Mouse (Mus musculus) midbrain, postnatal 0 days (tissue): ENCODE measurements around the gene Tmem26. TPM values are rescaled to one million over a fixed set of nuclear protein-coding genes. Genes with fewer than 3 reads are reported as not detected.
A peak's percentile ranks its signal among the peaks of the same experiment; 100 is the strongest.

Source experiments
- ATAC-seq: fragments of 200-750 bp; cut with Nextera tagmentation; 2 replicates; pipeline ENCODE4 v1.8.0; 2017; ENCODE audit warnings: moderate number of reproducible peaks, mild to moderate bottlenecking, moderate TSS enrichment, moderate library complexity; ENCODE audit not compliant: low FRiP score
- DNase-seq: peaks from one replicate; pipeline ENCODE4 v3.0.0-alpha.2; 2015; ENCODE audit warnings: low spot score
- H3K27ac ChIP-seq: fragments of 300-500 bp; sonication (generic); 2 replicates; pipeline ENCODE4 v1.5.1; 2014; ENCODE audit warnings: low read depth, mild to moderate bottlenecking, low read length, mixed read lengths
- H3K27me3 ChIP-seq: fragments of 300-500 bp; sonication (generic); 2 replicates; pipeline ENCODE4 v1.6.1; 2014; ENCODE audit warnings: low read length, control low read depth, mixed read lengths; ENCODE audit not compliant: insufficient read depth
- H3K36me3 ChIP-seq: fragments of 300-500 bp; sonication (generic); 2 replicates; pipeline ENCODE4 v1.6.1; 2014; ENCODE audit warnings: low read length, control low read depth, mixed read lengths; ENCODE audit not compliant: insufficient read depth
- H3K4me1 ChIP-seq: fragments of 300-500 bp; sonication (generic); 2 replicates; pipeline ENCODE4 v1.6.1; 2014; ENCODE audit warnings: mild to moderate bottlenecking, control low read depth, antibody characterized with exemption, low read length, mixed read lengths; ENCODE audit not compliant: insufficient read depth
- H3K4me2 ChIP-seq: fragments of 300-500 bp; sonication (generic); 2 replicates; pipeline ENCODE4 v1.6.1; 2014; ENCODE audit warnings: low read depth, mild to moderate bottlenecking, low read length, mixed read lengths; ENCODE audit not compliant: poor library complexity, severe bottlenecking
- H3K4me3 ChIP-seq: fragments of 300-500 bp; sonication (generic); 2 replicates; pipeline ENCODE4 v1.5.1; 2014; ENCODE audit warnings: low read depth, mild to moderate bottlenecking, low read length, moderate library complexity
- H3K9ac ChIP-seq: fragments of 300-500 bp; sonication (generic); replicated peaks from 2 replicates; pipeline ENCODE4 v1.6.1; 2014; ENCODE audit warnings: mild to moderate bottlenecking, low read length, moderate library complexity, mixed read lengths; ENCODE audit not compliant: poor library complexity, severe bottlenecking
- H3K9me3 ChIP-seq: fragments of 300-500 bp; sonication (generic); 2 replicates; pipeline ENCODE4 v1.6.1; 2016; ENCODE audit warnings: low read length, control low read depth
- CTCF ChIP-seq: IDR thresholded peaks from 2 replicates; pipeline ENCODE4 v1.5.1; 2016; ENCODE audit warnings: antibody characterized with exemption, mild to moderate bottlenecking
- WGBS: fragments of 180-500 bp; shearing (Covaris S2); extraction: QIAGEN DNeasy Blood & Tissue Kit; methylation state at CpG from one replicate; pipeline ENCODE4 v1.1.7; 2014; 5-methylcytosine and 5-hydroxymethylcytosine counted together
- polyA plus RNA-seq: library from polyadenylated mRNA; unstranded; fragments of >200 nt; fragmentation: Nextera tagmentation; extraction: Ambion mirVana; gene quantifications from 2 replicates; pipeline ENCODE4 v1.2.1, GENCODE M21; 2015
- total RNA-seq: library from RNA; depleted of rRNA; stranded (reverse); fragments of >200 nt; gene quantifications from 2 replicates; pipeline ENCODE4 v1.2.3, GENCODE M21; 2014

Tmem26 gene
- total and polyA plus RNA-seq, 2 experiments from 2014 or later, result 6.2 to 10.7 TPM

DNA sequence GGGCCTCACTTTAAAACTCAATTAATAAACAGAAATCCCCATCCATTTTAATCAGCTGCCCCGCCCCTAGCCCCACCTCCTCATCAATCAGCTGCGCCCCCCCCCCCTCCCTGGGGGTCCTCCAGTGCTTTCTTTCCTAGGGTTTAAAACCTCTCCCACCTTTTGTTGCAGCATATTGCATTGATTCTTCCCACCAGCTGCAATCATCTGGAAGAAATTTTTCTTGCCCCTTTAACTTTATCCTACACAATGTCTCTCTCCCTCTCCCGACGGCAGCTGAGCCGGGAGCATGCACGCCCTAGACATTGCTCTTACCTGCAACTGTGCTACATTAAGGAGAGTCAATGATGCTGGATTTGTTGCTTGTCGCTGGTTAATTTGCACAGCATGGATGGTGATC is 36.3 kb downstream of the Tmem26 start:
- Histone ChIP-seq H3K27me3 (no peaks in the 10 kb centered on the region), H3K36me3 (no peaks in the 10 kb centered on the region), H3K4me1 (no peaks in the 10 kb centered on the region), H3K4me3 (no peak overlapping the region), H3K27ac (no peak overlapping the region), H3K9me3 (no peaks in the 10 kb centered on the region), H3K4me2 (no peak overlapping the region), H3K9ac (no peak overlapping the region)
- no peak for TF ChIP-seq CTCF
- DNase-seq, result no peak
- 57% methylated on average over 7 of the region's 7 CpGs for WGBS
- ATAC-seq, result no peak

DNA sequence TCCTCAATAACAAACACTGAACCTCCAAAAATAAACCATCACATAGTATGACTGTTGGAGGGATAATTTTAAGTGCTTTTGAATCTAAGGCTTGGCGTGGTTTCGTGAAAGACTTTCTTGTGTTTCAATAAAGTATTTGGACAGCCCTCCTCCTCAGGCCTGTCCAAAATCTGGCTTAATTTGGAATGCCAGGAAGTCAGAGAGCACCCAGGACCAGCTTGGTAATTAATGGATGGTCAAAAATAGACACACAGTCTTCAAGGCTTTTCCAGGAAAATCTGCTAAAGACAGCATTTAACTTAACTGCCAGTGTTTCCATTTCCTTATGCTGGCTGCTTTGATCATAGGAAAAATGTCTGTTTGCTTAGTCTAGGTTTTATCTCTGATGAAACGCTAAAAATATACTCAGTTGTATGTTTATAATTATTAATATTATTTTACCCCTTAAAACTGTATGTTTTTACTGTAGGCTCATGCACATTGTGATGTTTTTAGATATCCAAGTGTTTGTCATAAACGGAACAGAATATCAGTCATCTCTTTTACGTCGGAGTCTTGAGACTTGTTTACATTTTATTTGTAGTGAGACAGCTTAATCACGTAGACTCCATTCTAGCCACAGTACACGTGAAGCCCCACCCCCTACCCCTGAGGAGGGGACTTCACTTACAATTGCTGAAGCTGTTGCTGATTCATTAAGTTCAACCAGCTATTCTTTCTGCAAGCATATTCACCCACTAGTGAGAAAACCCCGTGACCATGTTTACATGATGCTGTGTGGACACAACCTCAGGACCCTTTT is 57.8 kb downstream of the Tmem26 start:
- 78% methylated on average over 9 of the region's 9 CpGs for WGBS
- H3K36me3 ChIP-seq, result no peaks in the 10 kb centered on the region
- TF ChIP-seq CTCF, result no peak

DNA sequence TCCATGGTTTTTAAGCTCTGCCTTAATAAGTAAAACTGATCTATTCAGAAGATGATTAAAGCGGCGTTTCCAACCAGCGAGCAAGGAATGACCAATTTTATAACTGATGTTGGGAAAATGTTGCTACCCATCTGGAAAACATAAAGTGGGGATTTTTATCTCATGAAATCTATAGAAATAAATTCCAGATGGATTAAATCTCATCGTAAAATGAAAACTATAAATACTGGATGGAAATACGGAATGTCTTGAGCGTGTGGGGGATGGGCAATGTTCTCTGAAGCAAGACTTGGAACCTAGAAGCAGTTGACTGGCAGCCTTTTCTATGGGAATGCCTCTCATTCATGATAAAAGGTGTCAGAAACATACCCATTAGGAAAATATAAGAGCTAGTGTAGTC is 59.3 kb downstream of the Tmem26 start:
- H3K27me3 ChIP-seq, result no peaks in the 10 kb centered on the region
- no peak overlapping the region for H3K27ac ChIP-seq
- no peak for DNase-seq
- no peaks in the 10 kb centered on the region for H3K4me1 ChIP-seq
- H3K9ac ChIP-seq, result no peak overlapping the region
- TF ChIP-seq CTCF, result no peak
- H3K4me3 ChIP-seq, result no peak overlapping the region
- no peaks in the 10 kb centered on the region for H3K9me3 ChIP-seq
- no peak for ATAC-seq
- 93% methylated on average over 6 of the region's 6 CpGs for WGBS
- no peaks in the 10 kb centered on the region for H3K36me3 ChIP-seq
- H3K4me2 ChIP-seq, result no peak overlapping the region

More for the DNA sequence above, 57.8 kb downstream of the Tmem26 start:
- H3K27me3 ChIP-seq, result no peaks in the 10 kb centered on the region
- no peak overlapping the region for H3K4me2 ChIP-seq
- no peak overlapping the region for H3K9ac ChIP-seq
- H3K9me3 ChIP-seq, result no peaks in the 10 kb centered on the region
- no peak for DNase-seq
- H3K4me3 ChIP-seq, result no peak overlapping the region
- no peak for ATAC-seq
- H3K4me1 ChIP-seq, result no peaks in the 10 kb centered on the region
- no peak overlapping the region for H3K27ac ChIP-seq

DNA sequence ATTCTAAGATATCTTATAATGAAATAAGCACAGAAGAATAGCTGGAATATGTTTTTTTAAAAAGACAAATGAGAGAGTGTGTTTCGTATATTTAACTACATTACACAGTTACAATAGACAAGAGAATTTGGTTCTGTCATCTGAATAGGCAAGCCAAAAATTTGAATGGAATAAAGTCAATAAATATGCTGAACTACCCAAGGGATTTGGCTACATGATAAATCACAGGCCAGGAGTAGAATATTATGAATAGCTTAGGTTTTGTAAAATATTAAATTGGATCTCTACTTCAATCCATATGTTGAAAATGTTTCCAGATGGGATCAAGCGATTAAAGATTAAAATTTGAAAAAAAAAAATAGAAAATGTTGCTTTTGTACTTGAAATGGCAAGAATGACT is 60.4 kb downstream of the Tmem26 start:
- no peak for TF ChIP-seq CTCF
- H3K9me3 ChIP-seq, result no peaks in the 10 kb centered on the region
- ATAC-seq (no peak), DNase-seq (no peak)
- H3K27ac ChIP-seq, result no peak overlapping the region
- no peaks in the 10 kb centered on the region for H3K27me3 ChIP-seq
- H3K9ac ChIP-seq, result no peak overlapping the region
- no peaks in the 10 kb centered on the region for H3K36me3 ChIP-seq
- 86% methylated on average over 2 of the region's 2 CpGs for WGBS
- H3K4me1 ChIP-seq, result no peaks in the 10 kb centered on the region
- H3K4me2 ChIP-seq, result no peak overlapping the region
- no peak overlapping the region for H3K4me3 ChIP-seq

- H3K36me3 ChIP-seq, result no peaks in the 10 kb centered on the region
- DNase-seq (no peak), ATAC-seq (no peak)
- WGBS, result 93% methylated on average over 1 of the region's 1 CpGs
- H3K4me2 ChIP-seq, result no peak overlapping the region
- H3K27ac ChIP-seq, result no peak overlapping the region
- no peak overlapping the region for H3K9ac ChIP-seq
- H3K27me3 ChIP-seq, result no peaks in the 10 kb centered on the region
- no peak overlapping the region for H3K4me3 ChIP-seq
- TF ChIP-seq CTCF, result no peak
- H3K4me1 ChIP-seq, result no peaks in the 10 kb centered on the region
- no peaks in the 10 kb centered on the region for H3K9me3 ChIP-seq
Measured at GRCm38 (mm10) chr10:68784463-68784862, 61.0 kb downstream of the Tmem26 start.

GRCm38 (mm10) chr10:68795466-68795865 is 72.0 kb downstream of the Tmem26 start:
- H3K4me1 ChIP-seq, result no peaks in the 10 kb centered on the region
- H3K9ac ChIP-seq, result no peak overlapping the region
- 12% methylated on average over 3 of the region's 3 CpGs for WGBS
- ATAC-seq (no peak), DNase-seq (peak; percentile 30)
- no peak overlapping the region for H3K4me3 ChIP-seq
- H3K27me3 ChIP-seq, result no peaks in the 10 kb centered on the region
- TF ChIP-seq CTCF, result no peak
- no peaks in the 10 kb centered on the region for H3K36me3 ChIP-seq
- H3K4me2 ChIP-seq, result no peak overlapping the region
- no peaks in the 10 kb centered on the region for H3K9me3 ChIP-seq
- no peak overlapping the region for H3K27ac ChIP-seq
